Mouse (Mus musculus) erythroblast, embryonic 14.5 days (primary cell): ENCODE results near the gene Mslnl.

Experiments used
- GATA1 ChIP-seq: IDR thresholded peaks from 2 replicates; pipeline ENCODE4 v1.6.1; 2012; ENCODE audit warnings: low read length, inconsistent platforms, mixed read lengths
- TAL1 ChIP-seq: IDR thresholded peaks from 3 replicates; pipeline ENCODE4 v1.6.1; 2012; ENCODE audit warnings: low read length, inconsistent platforms, mixed read lengths

DNA sequence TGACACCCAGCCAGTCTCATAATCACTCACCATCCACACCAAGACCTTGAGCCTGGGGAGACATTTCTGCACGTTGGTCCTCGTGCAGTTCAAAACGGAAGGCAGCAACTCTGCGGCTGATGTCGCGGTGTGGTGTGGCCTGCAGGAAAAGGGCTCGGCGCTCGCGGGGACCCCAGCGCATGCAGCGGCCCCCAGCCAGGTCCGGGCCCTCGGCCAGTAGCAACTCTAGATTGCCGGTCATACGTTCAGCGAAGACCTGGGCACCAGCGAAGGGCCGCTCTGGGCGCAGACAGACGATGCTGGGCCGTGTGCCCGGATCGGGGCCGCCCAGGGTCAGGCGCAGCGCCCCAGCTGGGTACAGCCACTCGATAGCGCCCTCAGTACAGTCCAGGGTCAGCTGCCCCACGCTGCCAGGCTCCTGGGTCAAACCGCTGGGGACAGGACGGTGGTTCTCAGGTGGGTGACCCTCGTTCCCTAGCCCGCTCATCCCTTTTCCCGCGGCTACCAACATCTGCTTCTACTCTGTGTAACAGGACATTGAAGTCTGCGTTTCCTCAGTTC, 60.4 kb downstream of the Mslnl start:
- no peak for TF ChIP-seq GATA1
- no peak for TF ChIP-seq TAL1
